Mouse (Mus musculus) layer of hippocampus, adult 2 months (tissue): Measurements from ENCODE around the gene Xrra1. TPM values are rescaled to one million over a fixed set of nuclear protein-coding genes. Genes with fewer than 3 reads are reported as not detected.
"Not testable (repeated sequence)": the region's sequence is repeated elsewhere in the genome, so short reads cannot be mapped to it uniquely, and the experiment has no call there.

Source experiments
- DNase-seq, 2 experiments: peaks; one replicate each; pipeline ENCODE4 v3.0.0; 2022; ENCODE audit warnings: low spot score in 2 of 2
- H3K27ac ChIP-seq: fragments of 200-600 bp; 2 replicates; pipeline ENCODE4 v1.8.1; 2022
- H3K4me3 ChIP-seq: fragments of 200-600 bp; 2 replicates; pipeline ENCODE4 v1.8.1; 2022; ENCODE audit warnings: mild to moderate bottlenecking
- CTCF ChIP-seq: fragments of 200-600 bp; conservative IDR thresholded peaks from 2 replicates; pipeline ENCODE4 v1.8.1; 2022; ENCODE audit warnings: antibody characterized with exemption, mild to moderate bottlenecking, moderate library complexity
- total RNA-seq, 2 experiments: library from RNA; stranded (reverse); gene quantifications; 2 replicates each; pipeline ENCODE4 v1.2.3; 2021

Gene Xrra1
- total RNA-seq, 2 experiments from 2014 or later, result 1.2 to 1.4 TPM

DNA sequence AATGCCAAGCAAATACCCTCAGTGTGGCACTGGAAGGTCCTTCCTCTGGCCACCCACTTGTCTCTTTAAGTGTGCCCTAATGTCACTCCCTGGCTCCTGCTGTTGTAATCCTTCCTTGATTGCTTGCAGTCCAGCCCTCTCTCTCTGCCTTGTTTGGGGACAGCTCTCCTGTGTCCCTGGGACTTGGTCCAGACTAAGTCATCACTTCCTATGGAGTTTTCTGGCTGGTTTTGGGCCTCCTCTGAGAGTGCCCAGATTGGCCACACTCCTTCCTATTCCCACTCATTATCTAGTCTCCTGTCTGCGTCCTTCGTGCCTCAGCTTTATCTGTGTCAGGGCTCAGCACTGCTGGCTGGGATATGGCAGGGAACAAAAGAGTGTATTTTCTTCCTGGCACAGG lies 56.6 kb downstream of the Xrra1 start:
- no peak overlapping the region for H3K4me3 ChIP-seq
- no peak for TF ChIP-seq CTCF
- H3K27ac ChIP-seq, result no peak overlapping the region
- DNase-seq, result no peak

- Histone ChIP-seq H3K27ac (peak overlapping the region; percentile 83), H3K4me3 (peak overlapping the region; percentile 57)
- TF ChIP-seq CTCF, result peak; percentile 91
- DNase-seq, result peak; percentile 40 to 52
Measured at GRCm38 (mm10) chr7:99916741-99917319, 57.9 kb downstream of the Xrra1 start.

DNA sequence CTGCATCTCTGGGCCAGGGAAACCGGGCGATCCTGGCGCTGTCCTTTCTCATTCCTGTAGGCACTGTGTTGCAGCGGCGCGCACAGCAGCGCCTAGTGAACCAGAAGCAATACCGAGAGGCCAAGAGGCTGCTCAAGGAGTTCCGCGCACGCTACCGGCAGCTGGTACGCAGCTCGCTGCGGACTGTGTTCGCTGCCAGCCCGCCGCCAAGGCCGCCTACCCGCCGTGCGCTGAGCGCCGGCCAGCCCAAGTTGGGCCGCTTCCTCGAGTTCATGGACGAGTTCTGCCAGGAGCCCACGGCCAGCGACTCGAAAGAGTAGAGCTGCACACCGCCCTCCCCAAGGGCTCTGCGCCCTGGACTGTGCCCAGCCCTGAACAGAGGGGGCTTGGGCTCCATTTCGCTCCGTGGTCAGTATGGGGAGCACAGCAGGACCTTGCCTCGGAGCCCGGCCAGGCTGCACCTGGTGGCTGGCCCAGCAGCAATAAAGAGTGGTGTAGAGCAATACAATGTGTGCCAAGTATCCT lies 58.5 kb downstream of the Xrra1 start:
- H3K27ac ChIP-seq, result peak overlapping the region; percentile 83
- DNase-seq, result peak; percentile 11 to 52
- H3K4me3 ChIP-seq, result peak overlapping the region; percentile 57
- no peak for TF ChIP-seq CTCF

DNA sequence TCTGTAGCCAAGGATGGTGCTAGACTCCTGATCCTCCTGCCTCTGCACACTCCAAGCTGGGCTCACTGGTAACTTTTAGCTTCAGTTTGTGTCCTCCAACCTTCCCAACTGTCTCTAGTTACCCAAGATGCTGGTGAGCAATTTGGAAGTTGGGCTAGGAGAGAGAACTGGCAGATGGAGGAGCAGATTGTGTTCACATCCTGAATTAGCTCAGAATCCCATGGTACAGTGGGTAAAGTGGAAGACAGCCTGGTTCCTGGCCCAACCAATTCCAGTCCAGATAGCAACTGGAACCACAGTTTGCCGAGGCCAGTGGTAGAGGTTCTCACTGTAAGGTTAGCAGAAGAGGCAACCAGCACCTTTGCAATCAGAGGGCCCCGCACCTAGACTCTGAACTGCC lies 60.2 kb downstream of the Xrra1 start:
- Histone ChIP-seq H3K27ac (peak overlapping the region; percentile 83), H3K4me3 (no peak overlapping the region)
- peak; percentile 73 to 81 for DNase-seq
- no peak for TF ChIP-seq CTCF

- Histone ChIP-seq H3K4me3 (no peak overlapping the region), H3K27ac (peak overlapping the region; percentile 83)
- no peak for TF ChIP-seq CTCF
- no peak for DNase-seq
Measured at GRCm38 (mm10) chr7:99919971-99920370, 61.1 kb downstream of the Xrra1 start.

- no peak for TF ChIP-seq CTCF
- Histone ChIP-seq H3K4me3 (no peak overlapping the region), H3K27ac (peak overlapping the region; percentile 83)
- DNase-seq, result no peak
Measured at GRCm38 (mm10) chr7:99920416-99920815, 61.5 kb downstream of the Xrra1 start.

GRCm38 (mm10) chr7:99926916-99927714 lies 68.2 kb downstream of the Xrra1 start:
- H3K27ac ChIP-seq, result peak overlapping the region; percentile 52; the same call in 1 of the 2 replicates
- no peak overlapping the region for H3K4me3 ChIP-seq
- DNase-seq, result peak; percentile 69 to 80
- TF ChIP-seq CTCF, result peak; percentile 88

DNA sequence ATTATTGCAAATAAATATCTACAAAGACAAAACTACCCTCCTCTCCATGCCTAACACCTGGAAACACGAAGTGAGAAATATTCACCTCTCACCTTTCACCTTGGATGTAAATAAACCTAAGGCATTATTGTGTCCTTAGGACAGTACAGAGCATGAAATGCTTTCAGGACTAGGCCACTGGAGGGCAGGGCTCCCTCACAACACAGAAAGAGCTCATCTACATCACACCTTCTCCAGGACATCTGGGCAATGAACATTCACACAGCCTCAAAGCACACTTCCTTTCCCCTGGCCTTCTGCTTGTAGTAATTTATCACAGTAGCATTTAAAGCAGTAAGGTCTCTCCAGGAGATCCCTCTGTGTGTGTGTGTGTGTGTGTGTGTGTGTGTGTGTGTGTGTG lies 76.8 kb downstream of the Xrra1 start:
- Histone ChIP-seq H3K4me3 (no peak overlapping the region), H3K27ac (no peak overlapping the region)
- no peak for DNase-seq
- peak; percentile 68 for TF ChIP-seq CTCF

GRCm38 (mm10) chr7:99940669-99941068 lies 81.8 kb downstream of the Xrra1 start:
- no peak overlapping the region for H3K4me3 ChIP-seq
- no peak for TF ChIP-seq CTCF
- peak overlapping the region; percentile 43; the same call in 1 of the 2 replicates for H3K27ac ChIP-seq
- DNase-seq, result no peak

DNA sequence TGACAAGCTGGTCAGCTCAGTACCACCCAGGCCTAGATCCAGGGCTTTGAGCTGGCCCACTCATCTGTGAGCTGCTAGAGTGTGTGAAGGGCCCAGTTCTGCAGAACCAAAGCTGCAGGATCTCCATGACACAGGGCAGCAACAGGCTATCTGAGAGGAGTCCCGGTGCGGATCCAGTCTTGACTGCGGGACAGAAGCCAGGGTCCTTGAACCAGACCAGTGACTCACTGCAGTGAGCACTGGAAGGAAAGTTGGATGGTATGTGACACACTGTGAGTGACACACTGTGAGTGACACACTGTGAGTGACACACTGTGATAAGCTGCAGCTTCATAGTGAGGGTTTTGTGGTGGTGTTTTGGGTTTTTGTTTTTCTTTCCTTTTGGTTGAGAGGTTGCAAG lies 85.6 kb downstream of the Xrra1 start:
- DNase-seq, result no peak
- no peak for TF ChIP-seq CTCF
- Histone ChIP-seq H3K4me3 (no peak overlapping the region), H3K27ac (no peak overlapping the region)

- not testable (repeated sequence) for DNase-seq, H3K27ac ChIP-seq, H3K4me3 ChIP-seq
Measured at GRCm38 (mm10) chr7:99945012-99945411, 86.1 kb downstream of the Xrra1 start.

GRCm38 (mm10) chr7:99945939-99946338 lies 87.0 kb downstream of the Xrra1 start:
- H3K27ac ChIP-seq, result no peak overlapping the region

DNA sequence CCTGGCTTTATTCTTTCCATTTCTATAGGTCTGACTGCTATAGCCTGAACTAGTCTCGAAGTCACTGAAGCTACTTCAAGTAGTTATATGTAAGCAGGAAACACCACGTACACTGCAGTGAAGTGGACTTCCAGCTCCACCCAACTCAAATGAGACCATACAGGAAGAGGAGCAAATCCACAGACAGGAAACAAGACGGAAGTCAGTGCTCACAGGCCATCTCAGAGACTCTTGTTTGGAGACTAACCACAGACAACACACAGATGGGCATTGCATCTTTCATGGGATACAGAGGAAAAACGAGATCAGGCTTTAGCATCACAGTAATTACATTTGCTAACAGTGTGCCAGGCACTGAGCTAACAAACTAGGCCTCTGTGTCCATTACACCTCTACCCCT lies 87.4 kb downstream of the Xrra1 start:
- TF ChIP-seq CTCF, result no peak
- DNase-seq, result no peak
- Histone ChIP-seq H3K27ac (peak overlapping the region; percentile 82), H3K4me3 (no peak overlapping the region)

More at GRCm38 (mm10) chr7:99945939-99946338, 87.0 kb downstream of the Xrra1 start:
- no peak for TF ChIP-seq CTCF
- DNase-seq, result no peak
- H3K4me3 ChIP-seq, result no peak overlapping the region
